In genomic region chr3:102701303-102701702, GRCm38 (mm10) we compare ENCODE assay signal across 7 mouse cellular contexts.
"Had no signal": no experiment of that assay in that cellular context is flagged by ENCODE, and none has a peak within 500 bp of the region (broad histone marks: within the 10 kb centered on the region; RNA-seq: fewer than 3 reads in every experiment).

No protein-coding gene starts in this region.

- DNase-seq: kidney, adult 11 months; right cerebral cortex, postnatal 25 days had no signal

- H3K27ac ChIP-seq: limb, embryonic 13.5 days; liver, embryonic 12.5 days; midbrain, embryonic 10.5 days; neural tube, embryonic 15.5 days had no signal

- H3K4me1 ChIP-seq: liver, embryonic 12.5 days; midbrain, embryonic 10.5 days had no signal

- H3K4me2 ChIP-seq: limb, embryonic 13.5 days; liver, embryonic 12.5 days; neural tube, embryonic 15.5 days had no signal

- H3K27me3 ChIP-seq: limb, embryonic 13.5 days; liver, embryonic 12.5 days had no signal

- H3K9ac ChIP-seq: limb, embryonic 13.5 days; liver, embryonic 12.5 days; neural tube, embryonic 15.5 days had no signal

- H3K4me3 ChIP-seq: limb, embryonic 13.5 days; liver, embryonic 12.5 days; midbrain, embryonic 10.5 days; myocyte; neural tube, embryonic 15.5 days had no signal

- H3K9me3 ChIP-seq: limb, embryonic 13.5 days; liver, embryonic 12.5 days; midbrain, embryonic 10.5 days; neural tube, embryonic 15.5 days had no signal

- H3K36me3 ChIP-seq: limb, embryonic 13.5 days; liver, embryonic 12.5 days; midbrain, embryonic 10.5 days; neural tube, embryonic 15.5 days had no signal
